Mouse (Mus musculus): ENCODE results near the gene Vps16.

GRCm38 (mm10) chr2:130452266-130452665 lies 28.1 kb downstream of the Vps16 start:
- TF ChIP-seq EP300 (IDR thresholded peaks at IDR 0.05; ENCODE audit: low read length) = no peak
- TF ChIP-seq CTCF (conservative IDR thresholded peaks at IDR 0.05 in 1 of 2, IDR thresholded peaks at IDR 0.05 in 1 of 2; ENCODE audit: low read depth in 2 of 2, low read length in 2 of 2) = no peak
- TF ChIP-seq CHD2 (IDR thresholded peaks at IDR 0.05; ENCODE audit: low read length) = no peak
